Mouse (Mus musculus): ENCODE results near the gene Gcnt4.
A peak's percentile ranks its signal among the peaks of the same experiment; 100 is the strongest.

Gene Gcnt4

GRCm38 (mm10) chr13:96951880-96952279 is 27.4 kb downstream of the Gcnt4 start:
- DNase-seq: no peak

GRCm38 (mm10) chr13:96956466-96956865 is 32.0 kb downstream of the Gcnt4 start:
- peak; percentile 81 to 86 for DNase-seq

- DNase-seq: no peak
Observed at GRCm38 (mm10) chr13:96960019-96960418, 35.5 kb downstream of the Gcnt4 start.

- no peak for DNase-seq
Observed at GRCm38 (mm10) chr13:96961366-96962157, 37.1 kb downstream of the Gcnt4 start.

- no peak for DNase-seq
Observed at GRCm38 (mm10) chr13:96962801-96963200, 38.3 kb downstream of the Gcnt4 start.

- DNase-seq: peak; percentile 31 to 36
Observed at GRCm38 (mm10) chr13:96964981-96965380, 40.5 kb downstream of the Gcnt4 start.

GRCm38 (mm10) chr13:96966210-96967089 is 42.0 kb downstream of the Gcnt4 start:
- no peak for DNase-seq

GRCm38 (mm10) chr13:96967091-96967490 is 42.6 kb downstream of the Gcnt4 start:
- no peak for DNase-seq

- no peak for DNase-seq
Observed at GRCm38 (mm10) chr13:96967822-96968221, 43.3 kb downstream of the Gcnt4 start.

GRCm38 (mm10) chr13:96971076-96971475 is 46.6 kb downstream of the Gcnt4 start:
- DNase-seq: no peak

- no peak for DNase-seq
Observed at GRCm38 (mm10) chr13:96971861-96972282, 47.4 kb downstream of the Gcnt4 start.

GRCm38 (mm10) chr13:96973318-96973717 is 48.8 kb downstream of the Gcnt4 start:
- no peak for DNase-seq

GRCm38 (mm10) chr13:96976986-96977595 is 52.6 kb downstream of the Gcnt4 start:
- no peak for DNase-seq

GRCm38 (mm10) chr13:96980561-96980960 is 56.1 kb downstream of the Gcnt4 start:
- DNase-seq: no peak

- DNase-seq: peak; percentile 16 to 24
Observed at GRCm38 (mm10) chr13:96983251-96984126, 59.0 kb downstream of the Gcnt4 start.

- no peak for DNase-seq
Observed at GRCm38 (mm10) chr13:96984688-96985087, 60.2 kb downstream of the Gcnt4 start.

GRCm38 (mm10) chr13:96985599-96986275 is 61.2 kb downstream of the Gcnt4 start:
- no peak for DNase-seq

- no peak for DNase-seq
Observed at GRCm38 (mm10) chr13:96989129-96989528, 64.6 kb downstream of the Gcnt4 start.

- no peak for DNase-seq
Observed at GRCm38 (mm10) chr13:96990045-96990444, 65.6 kb downstream of the Gcnt4 start.

GRCm38 (mm10) chr13:96990561-96991265 is 66.2 kb downstream of the Gcnt4 start:
- DNase-seq: no peak

Data from thymus, postnatal 36 days (tissue).